Mouse (Mus musculus) hematopoietic stem cell, adult 5-6 weeks (primary cell): ENCODE data around the gene Cep250. TPM values are rescaled to one million over a fixed set of nuclear protein-coding genes. Genes with fewer than 3 reads are reported as not detected.
"Not testable (repeated sequence)": the region's sequence is repeated elsewhere in the genome, so short reads cannot be mapped to it uniquely, and the experiment has no call there.

Experiments
- ATAC-seq, 2 experiments: fragments of 125-278 bp in 1 of 2; replicated peaks in 1 of 2; 2 replicates each; pipeline ENCODE4 v1.8.0; 2016 to 2017; ENCODE audit warnings: inconsistent platforms in 2 of 2, mild to moderate bottlenecking in 2 of 2, moderate number of reproducible peaks in 2 of 2, low read depth in 1 of 2, moderate TSS enrichment in 1 of 2; ENCODE audit not compliant: low FRiP score in 2 of 2, poor library complexity in 2 of 2, severe bottlenecking in 2 of 2, insufficient read depth in 1 of 2, low TSS enrichment in 1 of 2
- total RNA-seq: library from RNA; stranded (forward); fragments of 172-1452, 232-1000 nt; gene quantifications from 2 replicates; pipeline ENCODE4 v1.2.3, GENCODE M21; 2017

The Cep250 gene
- total RNA-seq: 30.9 and 66.9 TPM in 2 replicates

GRCm38 (mm10) chr2:155956134-155957059 lies at the start of gene Cep250:
Cep250 (plus strand) TSS chr2:155956458.
- ATAC-seq: peak; percentile 92 to 97

- peak; percentile 49 to 51; a peak in 1 of 4 replicates for ATAC-seq
These were observed 41.6 kb upstream of the Cep250 start for GRCm38 (mm10) chr2:155914684-155915083.

GRCm38 (mm10) chr2:155923143-155923542 lies 33.1 kb upstream of the Cep250 start:
- ATAC-seq: no peak

- ATAC-seq: not testable (repeated sequence)
These were observed 31.0 kb upstream of the Cep250 start for GRCm38 (mm10) chr2:155925213-155925612.

- ATAC-seq: no peak
These were observed 27.4 kb upstream of the Cep250 start for GRCm38 (mm10) chr2:155928711-155929345.

- ATAC-seq: peak; percentile 94 to 98
These were observed 26.5 kb upstream of the Cep250 start, which contains the start of gene Uqcc1 for GRCm38 (mm10) chr2:155929531-155930442. Uqcc1 (minus strand) TSS chr2:155930310.

- peak; percentile 74 to 82; a peak in 3 of 4 replicates for ATAC-seq
These were observed 16.2 kb upstream of the Cep250 start for GRCm38 (mm10) chr2:155939897-155940529.

- ATAC-seq: no peak
These were observed 15.6 kb upstream of the Cep250 start, which contains the start of gene Gm15557 for GRCm38 (mm10) chr2:155940681-155941080. Gm15557 (plus strand) TSS chr2:155940728.

- no peak for ATAC-seq
These were observed 14.4 kb upstream of the Cep250 start for GRCm38 (mm10) chr2:155941697-155942442.

GRCm38 (mm10) chr2:155943463-155943862 lies 12.8 kb upstream of the Cep250 start:
- no peak for ATAC-seq

GRCm38 (mm10) chr2:155944685-155945084 lies 11.6 kb upstream of the Cep250 start:
- no peak for ATAC-seq

- ATAC-seq: no peak
These were observed 11.1 kb upstream of the Cep250 start, which contains the start of gene Gdf5 for GRCm38 (mm10) chr2:155945124-155945523. Gdf5 (minus strand) TSS chr2:155945367.

- no peak for ATAC-seq
These were observed 10.7 kb upstream of the Cep250 start for GRCm38 (mm10) chr2:155945580-155945979.

- ATAC-seq: peak; percentile 56 to 70; a peak in 3 of 4 replicates
These were observed 10.2 kb upstream of the Cep250 start for GRCm38 (mm10) chr2:155946069-155946468.

- ATAC-seq: no peak
These were observed 9.8 kb upstream of the Cep250 start for GRCm38 (mm10) chr2:155946499-155946898.

GRCm38 (mm10) chr2:155947390-155948002 lies 8.8 kb upstream of the Cep250 start:
- no peak for ATAC-seq
